Mouse (Mus musculus): ENCODE results near the gene Edrf1.

The Edrf1 gene

DNA sequence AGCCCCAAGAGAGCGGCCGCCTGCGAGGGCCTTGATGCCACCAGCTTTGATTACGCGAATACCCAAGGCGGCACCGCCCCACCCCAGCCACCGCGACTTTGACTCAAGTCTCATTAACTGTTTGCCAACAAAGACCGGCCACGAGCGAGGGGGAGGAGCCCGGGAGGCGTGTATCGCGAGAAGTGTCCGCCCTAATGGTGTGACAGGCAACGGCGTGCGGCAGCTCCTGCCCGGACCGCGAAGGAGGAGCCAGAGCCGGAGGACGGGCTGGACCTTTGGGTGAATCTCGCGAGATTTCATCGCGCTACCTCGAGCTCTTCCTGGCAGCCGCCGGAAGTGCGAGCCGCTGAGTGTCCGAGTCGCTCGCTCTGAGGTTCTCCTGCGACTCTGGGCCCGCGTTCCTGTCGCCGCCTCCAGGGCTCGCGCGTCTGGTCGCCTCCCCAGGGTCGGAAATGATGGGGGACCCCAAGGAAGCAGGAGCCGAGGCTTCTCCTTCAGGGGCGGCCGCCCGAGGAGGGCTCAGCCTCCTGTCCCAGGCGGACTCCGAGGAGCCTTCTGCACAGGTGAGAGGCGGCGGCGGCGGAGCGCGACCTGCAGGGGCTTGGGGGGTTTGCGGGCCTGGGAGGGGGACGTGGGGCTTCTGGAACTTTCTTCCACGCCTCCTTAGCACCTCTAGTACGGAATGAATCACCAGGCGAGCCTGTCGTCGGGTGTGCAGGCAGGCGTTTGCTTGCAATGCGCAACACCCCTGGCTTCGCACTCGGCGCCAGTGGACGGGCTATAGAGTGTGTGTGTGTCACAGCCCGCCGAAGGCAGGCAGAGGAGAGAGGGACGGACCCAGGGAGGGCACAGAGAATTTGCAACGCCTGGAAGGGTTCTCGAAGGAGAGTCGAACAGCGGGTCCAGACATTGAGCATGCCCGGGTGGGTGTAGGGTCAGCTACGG lies at the start of gene Edrf1:
Gene Edrf1, plus strand, starts transcription at position 183 of the 945 bp plus-strand sequence.
- DNase-seq (ENCODE audit: low read depth, low spot score), result peak; percentile 99

- no peak for DNase-seq (ENCODE audit: low read depth, low spot score)
These were observed 45.6 kb upstream of the Edrf1 start for GRCm38 (mm10) chr7:133591750-133592149.

DNA sequence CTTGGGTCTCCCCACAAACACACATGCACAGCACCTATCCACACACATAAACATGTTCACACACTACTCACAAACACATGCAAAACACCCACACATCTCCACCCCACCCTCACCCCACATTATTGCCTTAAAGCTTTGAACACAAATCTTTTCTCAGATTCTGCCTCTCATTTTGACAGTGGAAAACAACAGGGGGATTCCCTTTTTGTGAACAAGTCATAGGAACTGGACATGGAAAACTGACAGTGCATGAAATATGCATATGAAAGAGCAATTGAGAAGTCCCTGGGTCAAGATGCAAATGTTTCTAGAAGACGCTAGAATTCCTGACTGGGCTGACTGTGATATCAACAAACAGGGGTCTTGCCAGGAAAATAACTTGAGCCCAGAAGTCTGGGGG lies 36.8 kb upstream of the Edrf1 start:
- DNase-seq (ENCODE audit: low read depth, low spot score), result no peak

- no peak for DNase-seq (ENCODE audit: low read depth, low spot score)
These were observed 35.3 kb upstream of the Edrf1 start, which contains the start of gene Tex36 for GRCm38 (mm10) chr7:133602058-133602457. Gene Tex36, minus strand, starts transcription at chr7:133602158.

- DNase-seq (ENCODE audit: low read depth, low spot score), result no peak
These were observed 34.2 kb upstream of the Edrf1 start for GRCm38 (mm10) chr7:133603156-133603555.

GRCm38 (mm10) chr7:133604427-133605081 lies 32.8 kb upstream of the Edrf1 start:
- DNase-seq (ENCODE audit: low read depth, low spot score), result no peak

DNA sequence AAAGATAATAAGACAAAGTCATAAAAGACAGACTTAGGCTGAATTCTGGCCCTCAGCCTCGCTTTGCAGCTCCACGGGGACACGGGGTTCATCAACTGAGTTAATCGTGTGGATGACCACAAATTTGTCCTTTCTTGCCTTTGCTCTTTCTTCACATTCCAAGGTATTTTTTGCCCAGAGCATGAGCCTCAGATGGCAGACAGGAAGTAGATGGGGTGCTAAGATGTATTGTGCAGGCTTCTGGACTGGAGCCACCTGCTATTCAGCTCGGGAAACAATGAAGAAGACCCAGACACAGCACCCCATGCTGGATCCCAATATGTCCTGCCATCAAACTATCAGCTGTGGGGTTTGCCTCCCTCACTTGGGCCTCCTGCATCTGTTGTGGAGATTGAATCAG lies 30.0 kb upstream of the Edrf1 start:
- no peak for DNase-seq (ENCODE audit: low read depth, low spot score)

DNA sequence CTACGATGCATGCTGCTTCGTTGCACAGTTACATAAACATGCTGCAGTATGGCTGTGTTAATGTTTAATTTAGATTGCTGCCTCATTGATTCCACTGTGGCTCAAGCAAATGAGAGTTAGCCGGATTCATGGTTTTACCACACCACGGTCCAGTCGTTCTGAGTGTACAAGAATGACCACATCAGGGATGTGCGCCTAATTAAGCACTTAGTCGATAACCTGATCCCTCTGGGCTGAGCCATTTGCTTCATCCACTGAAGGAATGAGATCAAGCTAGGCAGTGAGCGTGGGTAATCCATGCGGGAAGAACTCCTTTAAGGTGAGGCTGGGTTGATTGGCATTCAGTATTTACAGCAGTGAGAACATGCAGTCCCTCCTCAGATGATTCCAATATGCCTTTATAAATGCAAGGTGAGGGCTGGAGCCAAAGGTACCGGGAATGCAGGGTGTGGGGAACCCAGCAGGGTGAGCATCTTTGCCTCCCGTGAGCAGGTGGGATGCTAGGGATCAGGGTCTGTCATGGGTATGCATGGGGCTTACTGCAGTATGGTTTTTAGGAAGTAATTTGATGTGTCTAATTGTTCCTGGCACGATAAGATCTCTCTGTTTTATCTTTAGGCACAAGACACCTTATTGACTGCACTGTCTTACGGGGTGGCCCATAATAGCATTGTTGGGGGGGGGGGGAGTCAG lies 29.3 kb upstream of the Edrf1 start:
- DNase-seq (ENCODE audit: low read depth, low spot score), result no peak

DNA sequence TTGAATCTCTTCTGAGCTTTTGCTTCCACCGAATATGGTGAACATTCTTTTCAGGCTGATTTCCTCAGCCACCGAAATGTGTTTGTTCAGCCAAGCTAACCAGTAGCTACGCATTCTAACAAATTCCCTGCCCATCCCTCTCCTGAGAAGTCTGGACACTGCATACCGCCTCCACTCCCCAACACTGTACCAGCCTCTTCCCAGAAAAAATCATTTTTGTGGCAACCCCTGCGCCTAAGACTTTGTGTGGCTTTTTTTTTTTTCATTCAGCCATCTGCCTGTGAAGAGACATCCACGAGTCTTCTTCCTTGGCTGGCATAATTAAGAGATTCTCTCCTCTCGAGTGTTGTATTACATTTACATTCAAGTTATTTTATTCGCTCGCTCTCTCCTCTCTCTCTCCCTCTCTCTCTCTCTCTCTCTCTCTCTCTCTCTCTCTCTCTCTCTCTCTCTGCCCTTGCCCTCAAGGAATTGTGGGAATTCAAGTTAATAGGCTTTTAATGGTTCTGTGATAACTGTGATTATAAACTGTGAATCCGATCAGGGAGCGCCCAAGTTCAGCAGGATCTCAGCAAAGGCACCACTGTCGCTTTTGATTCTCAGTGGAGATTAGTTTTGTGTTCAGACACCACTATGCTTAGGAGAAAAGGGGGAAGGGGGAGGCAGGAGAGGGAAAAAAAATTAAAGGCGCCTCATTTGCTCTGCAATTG lies 28.6 kb upstream of the Edrf1 start:
- no peak for DNase-seq (ENCODE audit: low read depth, low spot score)

GRCm38 (mm10) chr7:133609585-133609984 lies 27.8 kb upstream of the Edrf1 start:
- DNase-seq (ENCODE audit: low read depth, low spot score), result no peak

DNA sequence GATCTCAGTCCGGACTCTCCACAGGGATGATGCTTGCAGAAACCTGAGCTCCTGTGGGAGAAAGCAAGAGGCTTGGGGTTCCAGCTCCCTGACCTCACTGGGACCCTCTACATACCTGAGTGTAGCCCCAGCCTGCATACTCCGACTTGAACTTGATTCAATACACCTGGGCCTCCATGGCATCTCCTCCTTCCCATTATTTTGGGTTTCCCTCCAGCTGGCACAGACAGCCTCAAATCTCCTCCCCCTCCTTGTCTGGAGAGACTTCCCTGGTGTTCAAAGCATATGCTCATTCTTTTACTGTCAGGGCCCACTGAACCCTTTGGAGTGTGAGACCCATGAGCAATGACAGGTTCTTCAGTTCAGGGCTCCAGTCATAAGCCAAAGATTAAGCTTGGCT lies 24.4 kb upstream of the Edrf1 start:
- DNase-seq (ENCODE audit: low read depth, low spot score), result no peak

- DNase-seq (ENCODE audit: low read depth, low spot score), result no peak
These were observed 16.6 kb upstream of the Edrf1 start for GRCm38 (mm10) chr7:133620721-133621120.

DNA sequence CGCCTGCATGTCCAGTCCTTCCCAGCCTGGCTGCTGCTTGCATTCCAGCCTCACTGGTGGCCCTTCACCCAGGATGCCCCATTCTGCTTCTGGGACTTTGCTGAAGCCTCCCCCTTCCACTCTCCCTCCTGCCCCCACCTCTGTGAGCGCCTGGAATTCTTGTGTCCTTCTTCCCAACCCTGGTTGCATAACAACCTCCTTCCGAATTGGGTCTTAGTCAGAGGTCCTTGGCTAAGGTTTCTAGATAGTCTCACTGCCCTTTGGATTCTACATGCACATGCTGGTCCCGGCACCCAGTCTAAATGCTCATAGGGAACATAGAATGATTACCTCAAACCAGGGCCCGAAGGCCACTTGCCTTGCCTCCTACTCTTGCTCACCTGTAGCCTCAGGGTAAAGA lies 14.1 kb upstream of the Edrf1 start:
- no peak for DNase-seq (ENCODE audit: low read depth, low spot score)

- no peak for DNase-seq (ENCODE audit: low read depth, low spot score)
These were observed 10.0 kb upstream of the Edrf1 start for GRCm38 (mm10) chr7:133627184-133627936.

- DNase-seq (ENCODE audit: low read depth, low spot score), result no peak
These were observed 6.5 kb upstream of the Edrf1 start for GRCm38 (mm10) chr7:133630821-133631220.

GRCm38 (mm10) chr7:133632476-133632875 lies 4.9 kb upstream of the Edrf1 start:
- DNase-seq (ENCODE audit: low read depth, low spot score), result peak; percentile 73

DNA sequence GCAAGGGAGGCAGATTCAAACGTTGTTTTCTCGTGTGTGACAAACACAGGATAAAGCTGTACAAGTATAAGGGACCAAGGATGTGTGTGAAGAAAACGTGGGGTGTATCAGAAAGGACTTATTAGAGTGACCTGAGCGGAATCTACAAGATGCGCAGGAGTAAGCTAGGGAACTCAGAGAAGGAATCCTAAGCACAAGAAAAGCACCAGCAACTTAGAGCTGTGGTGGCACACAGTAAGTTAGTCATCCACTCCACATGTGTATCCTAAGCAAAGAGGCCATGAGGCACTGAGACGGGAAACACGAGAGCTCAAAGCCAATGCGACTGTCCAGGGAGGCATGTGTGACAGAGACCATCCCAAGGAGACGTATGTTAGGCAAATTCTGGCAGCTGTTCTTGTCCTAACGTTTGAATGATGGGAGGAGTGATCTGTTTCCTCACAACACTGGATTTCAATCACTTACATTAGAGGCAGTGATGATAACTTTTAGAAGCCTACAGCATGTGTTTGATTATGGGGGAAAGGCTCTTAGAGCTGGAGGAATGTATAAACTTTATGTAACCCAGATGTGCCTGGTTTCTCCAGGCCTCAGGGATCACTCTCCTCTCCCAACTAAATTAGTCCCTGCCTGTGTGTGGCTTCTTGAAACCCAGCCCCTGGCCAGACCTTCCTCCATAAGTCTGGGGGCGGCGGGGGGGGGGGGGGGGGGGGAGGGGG lies 2.3 kb upstream of the Edrf1 start:
- DNase-seq (ENCODE audit: low read depth, low spot score), result no peak

DNA sequence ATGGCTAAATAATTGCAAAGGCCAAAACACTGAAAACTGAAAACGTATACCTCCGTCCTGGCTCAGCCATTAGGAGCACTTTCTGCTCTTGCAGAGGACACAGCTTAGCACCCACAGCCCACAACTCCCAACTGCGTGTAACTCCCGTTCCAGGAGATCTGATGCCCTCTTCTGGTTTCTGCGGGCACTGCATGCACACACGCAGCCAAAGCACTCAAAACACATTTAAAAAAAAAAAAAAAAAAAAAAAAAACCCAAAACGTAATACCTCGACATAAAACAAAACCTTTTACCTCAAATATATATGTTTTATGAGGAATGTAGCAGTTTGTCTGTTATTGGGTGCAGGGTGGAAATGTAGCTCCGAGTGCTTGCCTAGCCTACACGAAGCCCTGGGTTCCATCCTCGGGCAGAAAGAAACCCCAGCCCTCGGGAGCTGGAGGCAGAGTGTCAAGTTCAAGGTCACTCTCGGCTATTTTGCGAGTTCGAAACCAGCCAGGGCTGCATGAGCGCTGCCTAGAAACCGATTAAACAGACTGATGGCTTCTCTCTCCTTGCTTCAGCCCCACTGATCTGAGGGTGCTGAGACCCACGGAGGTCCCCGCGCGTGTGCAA lies 498 bp upstream of the Edrf1 start:
- DNase-seq (ENCODE audit: low read depth, low spot score), result peak; percentile 95

DNA sequence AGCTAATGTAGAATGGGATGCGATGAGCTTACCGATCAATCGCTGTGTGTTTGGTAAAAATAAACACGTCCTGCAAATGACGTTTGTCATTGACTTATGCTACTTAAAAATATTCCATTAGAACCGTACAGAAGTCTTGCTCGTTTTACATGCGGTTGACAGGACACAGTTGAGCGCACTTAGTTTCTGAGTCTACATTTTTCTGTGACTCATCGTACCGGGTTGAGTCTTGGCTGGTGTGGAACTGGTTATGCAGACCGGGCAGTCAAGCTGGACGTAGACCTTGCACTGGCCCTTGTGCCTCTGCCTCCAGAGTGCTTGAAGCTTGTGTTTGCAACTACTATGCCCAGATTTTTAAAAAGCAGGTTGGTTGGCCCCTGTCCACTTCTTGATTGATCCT lies 963 bp downstream of the Edrf1 start:
- DNase-seq (ENCODE audit: low read depth, low spot score), result peak; percentile 26

DNA sequence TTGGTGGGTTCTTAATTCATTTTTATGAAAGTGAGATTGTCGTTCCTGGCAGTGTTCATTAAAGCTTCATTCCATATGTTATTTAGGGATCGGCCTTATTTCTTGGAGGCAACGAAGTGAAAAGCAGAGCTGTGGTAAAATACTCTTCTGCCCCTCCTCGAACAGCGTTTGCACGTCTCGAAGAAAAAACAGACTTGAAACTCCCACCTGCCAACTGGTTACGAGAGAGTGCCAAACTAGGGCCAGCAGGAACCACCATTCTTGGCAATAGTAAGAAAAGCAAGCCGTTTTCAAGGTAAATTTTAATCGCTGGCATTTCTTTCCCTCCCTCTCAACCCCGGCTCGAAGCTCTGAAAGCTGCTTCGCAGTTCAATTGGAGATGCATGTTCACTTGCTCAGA lies 1.5 kb downstream of the Edrf1 start:
- DNase-seq (ENCODE audit: low read depth, low spot score), result no peak
